ENCODE assay signal across 8 mouse cellular contexts in the genomic region with DNA sequence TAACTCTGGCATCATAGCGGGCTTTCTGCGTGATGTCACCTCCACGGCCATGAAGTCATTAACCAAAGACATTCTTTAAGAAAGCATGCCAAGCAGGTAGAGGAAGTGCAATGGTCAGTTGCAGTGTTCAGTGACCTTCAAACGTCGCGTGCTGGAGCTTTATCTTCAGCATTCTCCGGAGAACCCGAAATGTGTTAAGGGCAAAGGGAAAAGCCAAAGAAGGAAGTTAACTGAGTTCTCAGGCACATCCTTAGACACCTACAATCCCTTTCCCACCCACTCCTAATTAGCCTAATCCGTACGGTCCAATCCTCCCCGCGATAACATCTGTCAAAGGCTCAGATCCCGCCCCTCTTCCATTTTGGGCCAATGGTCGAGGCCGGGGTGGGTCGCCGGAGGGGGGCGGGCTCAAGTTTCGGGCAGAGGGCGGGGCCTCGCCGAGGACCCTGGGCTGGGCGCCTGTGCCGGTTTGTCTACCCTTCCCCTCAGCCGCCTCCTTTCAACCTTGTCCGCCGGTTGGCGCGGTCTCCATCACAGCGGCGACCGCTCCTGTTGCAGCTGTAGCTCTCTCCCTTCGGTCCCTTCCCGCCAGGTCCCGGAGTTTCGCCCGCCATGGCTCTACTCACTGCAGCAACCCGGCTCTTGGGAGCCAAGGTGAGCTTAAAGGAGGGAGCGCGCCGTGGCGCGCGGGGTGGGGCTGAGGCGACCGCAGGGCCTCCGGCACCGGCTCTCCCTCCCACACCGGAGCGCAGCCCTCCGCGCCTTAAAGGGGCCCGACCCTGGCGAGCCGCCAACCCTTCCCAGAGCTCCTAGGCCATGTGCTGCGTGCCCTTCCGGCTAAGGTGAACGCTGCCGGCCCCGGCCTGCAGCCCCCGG. TPM values are rescaled to one million over a fixed set of nuclear protein-coding genes. Genes with fewer than 3 reads are reported as not detected.
DNase-seq lines count a peak whose midpoint lies in the region; ATAC-seq and TF ChIP-seq lines count a peak whose summit lies in the region.

TSS of gene Cs (plus strand) at position 429 of the 876 bp plus-strand sequence.

- H3K79me2 ChIP-seq in C2C12 (ENCODE audit: control insufficient read depth, insufficient read depth): peaks cover 54% of the 10 kb centered on the region
- peaks cover 23% of the 10 kb centered on the region; the same call in 1 of the 2 replicates for H3K79me2 ChIP-seq in liver, adult 2 months (ENCODE audit: control insufficient read depth, insufficient read depth, low read length)
- peaks cover 48% of the 10 kb centered on the region for H3K79me2 ChIP-seq in myocyte (ENCODE audit: control insufficient read depth, insufficient read depth)

- peaks cover 79% of the 10 kb centered on the region for H3K4me1 ChIP-seq in erythroblast, embryonic 14.5 days (ENCODE audit: control insufficient read depth)
- H3K4me1 ChIP-seq in heart, embryonic 11.5 days (ENCODE audit: control insufficient read depth, insufficient read depth, low read length): peaks cover 35% of the 10 kb centered on the region
- H3K4me1 ChIP-seq in kidney, embryonic 16.5 days (ENCODE audit: insufficient read depth, low read length): peaks cover 21% of the 10 kb centered on the region
- H3K4me1 ChIP-seq in liver, adult 2 months (ENCODE audit: control insufficient read depth, insufficient read depth, low read length): peaks cover 28% of the 10 kb centered on the region

- H3K9ac ChIP-seq in heart, embryonic 11.5 days (ENCODE audit: low read depth, low read length): peak within 1 kb of the TSS; percentile 87
- peak within 1 kb of the TSS; percentile 93 for H3K9ac ChIP-seq in kidney, embryonic 16.5 days (replicated peaks; ENCODE audit: low read length)
- peak within 1 kb of the TSS; percentile 93 for H3K9ac ChIP-seq in liver, adult 2 months (ENCODE audit: low read depth, low read length)

- H3K4me2 ChIP-seq in heart, embryonic 11.5 days: peak within 1 kb of the TSS; percentile 75
- peak within 1 kb of the TSS; percentile 76 for H3K4me2 ChIP-seq in kidney, embryonic 16.5 days (replicated peaks; ENCODE audit: low read depth, low read length)
- H3K4me2 ChIP-seq in myocyte (ENCODE audit: low read depth): peak within 1 kb of the TSS; percentile 93

- H3ac ChIP-seq in C2C12 (ENCODE audit: control insufficient read depth, insufficient read length, low read depth) (peak within 1 kb of the TSS; percentile 90), myocyte (ENCODE audit: control insufficient read depth, insufficient read length) (peak within 1 kb of the TSS; percentile 19)

- peaks cover 50% of the 10 kb centered on the region for H3K79me3 ChIP-seq in C2C12 (ENCODE audit: low read depth)

- WGBS in heart, embryonic 11.5 days (ENCODE audit: insufficient replicate concordance): 1% methylated on average over 61 of the region's 61 CpGs
- WGBS in kidney, embryonic 16.5 days: under 1% methylated on average over 61 of the region's 61 CpGs
- WGBS in liver, adult 2 months: under 1% methylated on average over 61 of the region's 61 CpGs

- no peaks in the 10 kb centered on the region for H3K9me3 ChIP-seq in erythroblast, embryonic 14.5 days (ENCODE audit: control insufficient read depth, low read length)
- H3K9me3 ChIP-seq in heart, embryonic 11.5 days (replicated peaks; ENCODE audit: control insufficient read depth, low read length): no peaks in the 10 kb centered on the region
- H3K9me3 ChIP-seq in kidney, embryonic 16.5 days (ENCODE audit: low read length): no peaks in the 10 kb centered on the region

- H3K27me3 ChIP-seq in C2C12 (ENCODE audit: control insufficient read depth, insufficient read depth, insufficient read length): no peaks in the 10 kb centered on the region
- no peaks in the 10 kb centered on the region for H3K27me3 ChIP-seq in erythroblast, embryonic 14.5 days (ENCODE audit: control insufficient read depth)
- H3K27me3 ChIP-seq in heart, embryonic 11.5 days (ENCODE audit: control insufficient read depth, insufficient read depth, low read length): no peaks in the 10 kb centered on the region
- no peaks in the 10 kb centered on the region for H3K27me3 ChIP-seq in kidney, embryonic 16.5 days (ENCODE audit: insufficient read depth, low read length)
- no peaks in the 10 kb centered on the region for H3K27me3 ChIP-seq in liver, adult 2 months (ENCODE audit: control insufficient read depth, insufficient read depth, low read length)
- no peaks in the 10 kb centered on the region for H3K27me3 ChIP-seq in myocyte (ENCODE audit: control insufficient read depth, insufficient read depth, insufficient read length)
- no peaks in the 10 kb centered on the region for H3K27me3 ChIP-seq in splenic B cell, adult 2 months (ENCODE audit: control insufficient read depth, insufficient read depth, low read length, poor library complexity, severe bottlenecking)

- TF ChIP-seq POLR2A in brain, embryonic 14.5 days (IDR thresholded peaks at IDR 0.05; ENCODE audit: borderline replicate concordance, extremely low read depth, insufficient read depth, insufficient read length, poor library complexity, severe bottlenecking): peak; percentile 69; the same call in 1 of the 2 replicates
- peak; percentile 82 for TF ChIP-seq POLR2A in liver, adult 2 months (IDR thresholded peaks at IDR 0.05; ENCODE audit: extremely low read depth, insufficient read depth, low read length)
- peak; percentile 87 for TF ChIP-seq POLR2A in myocyte (IDR thresholded peaks at IDR 0.05; ENCODE audit: insufficient read length, low read depth)

- H3K27ac ChIP-seq in heart, embryonic 11.5 days (ENCODE audit: low read depth, low read length): peak within 1 kb of the TSS; percentile 96
- peak within 1 kb of the TSS; percentile 93 for H3K27ac ChIP-seq in kidney, embryonic 16.5 days (ENCODE audit: low read length)
- H3K27ac ChIP-seq in liver, adult 2 months (replicated peaks; ENCODE audit: insufficient read depth, low read depth, low read length): peak within 1 kb of the TSS; percentile 98

- peak; percentile 99 for DNase-seq in brain, embryonic 14.5 days (ENCODE audit: low read depth)
- DNase-seq in liver, adult 2 months (ENCODE audit: extremely low read depth, low read depth, low spot score): peak; percentile 98
- peak; percentile 98 for DNase-seq in splenic B cell, adult 2 months (ENCODE audit: low read depth, low spot score)

- H3K36me3 ChIP-seq in C2C12 (ENCODE audit: control insufficient read depth, insufficient read depth) (peaks cover 39% of the 10 kb centered on the region), myocyte (ENCODE audit: control insufficient read depth, insufficient read depth) (no peaks in the 10 kb centered on the region)
- peaks cover 37% of the 10 kb centered on the region for H3K36me3 ChIP-seq in erythroblast, embryonic 14.5 days (ENCODE audit: control insufficient read depth)
- H3K36me3 ChIP-seq in heart, embryonic 11.5 days (ENCODE audit: control insufficient read depth, insufficient read depth, low read length): no peaks in the 10 kb centered on the region
- H3K36me3 ChIP-seq in kidney, embryonic 16.5 days (ENCODE audit: insufficient read depth, low read length): no peaks in the 10 kb centered on the region
- H3K36me3 ChIP-seq in liver, adult 2 months (ENCODE audit: control insufficient read depth, insufficient read depth, low read length): no peaks in the 10 kb centered on the region
- H3K36me3 ChIP-seq in splenic B cell, adult 2 months (ENCODE audit: control insufficient read depth, insufficient read depth, low read length, poor library complexity, severe bottlenecking): no peaks in the 10 kb centered on the region

- TF ChIP-seq CTCF in C2C12 (IDR thresholded peaks at IDR 0.05; ENCODE audit: control insufficient read depth, insufficient read depth, insufficient read length): no peak
- TF ChIP-seq CTCF in brain, embryonic 14.5 days (IDR thresholded peaks at IDR 0.05; ENCODE audit: borderline replicate concordance, extremely low read depth, insufficient read depth, insufficient read length): no peak
- no peak for TF ChIP-seq CTCF in liver, adult 2 months (IDR thresholded peaks at IDR 0.05; ENCODE audit: low read depth, low read length)

- peak; percentile 98 for ATAC-seq in heart, embryonic 11.5 days (replicated peaks; ENCODE audit: insufficient number of reproducible peaks, low FRiP score, low TSS enrichment)
- peak; percentile 98 for ATAC-seq in kidney, embryonic 16.5 days (ENCODE audit: low FRiP score, low TSS enrichment)

- H3K4me3 ChIP-seq in C2C12 (ENCODE audit: insufficient read depth, poor library complexity, severe bottlenecking) (peak within 1 kb of the TSS; percentile 92), myocyte (peak within 1 kb of the TSS; percentile 80)
- peak within 1 kb of the TSS; percentile 95 for H3K4me3 ChIP-seq in erythroblast, embryonic 14.5 days (replicated peaks)
- H3K4me3 ChIP-seq in heart, embryonic 11.5 days (ENCODE audit: low read depth, low read length): peak within 1 kb of the TSS; percentile 75
- H3K4me3 ChIP-seq in kidney, embryonic 16.5 days (ENCODE audit: low read length): peak within 1 kb of the TSS; percentile 99
- H3K4me3 ChIP-seq in liver, adult 2 months (ENCODE audit: insufficient read depth, low read depth, low read length): peak within 1 kb of the TSS; percentile 98

TF ChIP-seq in C2C12, 6 proteins besides CTCF, POLR2A, EP300 and RAD21 (continues in another document):
- TF ChIP-seq MYOG (IDR thresholded peaks at IDR 0.05; ENCODE audit: control insufficient read depth, extremely low read depth, insufficient read length) (no peak), USF1 (IDR thresholded peaks at IDR 0.05; ENCODE audit: low read depth) (no peak), MYOD1 (IDR thresholded peaks at IDR 0.05; ENCODE audit: control insufficient read depth, insufficient read length, low read depth) (no peak), MAX (IDR thresholded peaks at IDR 0.05) (peak; percentile 56), FOSL1 (IDR thresholded peaks at IDR 0.05; ENCODE audit: insufficient read depth, low read length, poor library complexity, severe bottlenecking) (no peak)

TF ChIP-seq in myocyte, 11 proteins besides CTCF, POLR2A, EP300 and RAD21 (continues in another document):
- TF ChIP-seq MAX (IDR thresholded peaks at IDR 0.05; ENCODE audit: low read depth): peak; percentile 82
- TF ChIP-seq POLR2AphosphoS2 (IDR thresholded peaks at IDR 0.05; ENCODE audit: insufficient read length, low read depth): peak; percentile 89
- no peak for TF ChIP-seq MYOG (IDR thresholded peaks at IDR 0.05; ENCODE audit: control insufficient read depth in 1 of 3, insufficient read depth in 1 of 3, insufficient read length in 2 of 3, low read depth in 2 of 3)
- no peak for TF ChIP-seq TCF12 (IDR thresholded peaks at IDR 0.05; ENCODE audit: insufficient read depth, poor library complexity, severe bottlenecking)
- TF ChIP-seq MYOD1 (IDR thresholded peaks at IDR 0.05; ENCODE audit: control insufficient read depth in 1 of 3, insufficient read length in 2 of 3, low read depth in 2 of 3): no peak

RNA-seq across cellular contexts. Expression of gene Cs, which starts in this region (rescaled TPM):
- 212 TPM for polyA plus RNA-seq in C2C12 (2012; fragmentation: generic; extraction: Trizol)
- polyA plus RNA-seq in brain, embryonic 14.5 days (2012; rRNA removed): 185 and 203 TPM in 2 replicates
- 2.2 and 3.1 TPM in 2 replicates for polyA plus RNA-seq in erythroblast, embryonic 14.5 days (2012)
- polyA plus RNA-seq in heart, embryonic 11.5 days (2014; fragmentation: Nextera tagmentation; extraction: Ambion mirVana): 424 and 466 TPM in 2 replicates
- polyA plus RNA-seq in kidney, embryonic 16.5 days (2015; fragmentation: Nextera tagmentation; extraction: Ambion mirVana): 238 and 244 TPM in 2 replicates
- 57.1 and 60.1 TPM in 2 replicates for total RNA-seq in liver, adult 2 months (2014; rRNA removed)
- polyA plus RNA-seq in liver, adult 2 months (2012; rRNA removed): 99.6 and 115 TPM in 2 replicates
- 253 TPM for polyA plus RNA-seq in myocyte (2012; fragmentation: generic; extraction: Trizol)

Comparison
In these comparisons a context has a peak if more than half of its experiments do, and no peak if none do; other contexts are left out.
1. Peak in every context shown above with its lines: DNase-seq, ATAC-seq, H3K4me3 ChIP-seq and H3K27ac ChIP-seq.
2. RNA of gene Cs (polyA plus RNA-seq): 424 to 466 TPM in heart, embryonic 11.5 days, 253 TPM in myocyte (single experiment), 238 to 244 TPM in kidney, embryonic 16.5 days, 212 TPM in C2C12 (single experiment), 185 to 203 TPM in brain, embryonic 14.5 days and 99.6 to 115 TPM in liver, adult 2 months; 2.2 to 3.1 TPM in erythroblast, embryonic 14.5 days; every median in the first group is over 10 times any median in the second.